Mouse (Mus musculus): ENCODE results near the gene Hmcn2.

GRCm38 (mm10) chr2:31376057-31376456 lies 61.8 kb downstream of the Hmcn2 start:
- TF ChIP-seq GABPA (IDR thresholded peaks at IDR 0.05; ENCODE audit: insufficient replicate concordance, low read depth, low read length) = no peak
- no peak for TF ChIP-seq USF1 (IDR thresholded peaks at IDR 0.05; ENCODE audit: low read depth, low read length)
- no peak for TF ChIP-seq ZNF384 (IDR thresholded peaks at IDR 0.05; ENCODE audit: low read depth, low read length)
- no peak for TF ChIP-seq MYC (IDR thresholded peaks at IDR 0.05; ENCODE audit: low read depth, low read length)
- TF ChIP-seq MAX (IDR thresholded peaks at IDR 0.05; ENCODE audit: low read length) = no peak
